Mouse (Mus musculus): ENCODE results near the gene Gm10985. TPM values are rescaled to one million over a fixed set of nuclear protein-coding genes. Genes with fewer than 3 reads are reported as not detected.

Gm10985 gene
- total and polyA plus RNA-seq, 2 experiments from 2014 or later = not detected

DNA sequence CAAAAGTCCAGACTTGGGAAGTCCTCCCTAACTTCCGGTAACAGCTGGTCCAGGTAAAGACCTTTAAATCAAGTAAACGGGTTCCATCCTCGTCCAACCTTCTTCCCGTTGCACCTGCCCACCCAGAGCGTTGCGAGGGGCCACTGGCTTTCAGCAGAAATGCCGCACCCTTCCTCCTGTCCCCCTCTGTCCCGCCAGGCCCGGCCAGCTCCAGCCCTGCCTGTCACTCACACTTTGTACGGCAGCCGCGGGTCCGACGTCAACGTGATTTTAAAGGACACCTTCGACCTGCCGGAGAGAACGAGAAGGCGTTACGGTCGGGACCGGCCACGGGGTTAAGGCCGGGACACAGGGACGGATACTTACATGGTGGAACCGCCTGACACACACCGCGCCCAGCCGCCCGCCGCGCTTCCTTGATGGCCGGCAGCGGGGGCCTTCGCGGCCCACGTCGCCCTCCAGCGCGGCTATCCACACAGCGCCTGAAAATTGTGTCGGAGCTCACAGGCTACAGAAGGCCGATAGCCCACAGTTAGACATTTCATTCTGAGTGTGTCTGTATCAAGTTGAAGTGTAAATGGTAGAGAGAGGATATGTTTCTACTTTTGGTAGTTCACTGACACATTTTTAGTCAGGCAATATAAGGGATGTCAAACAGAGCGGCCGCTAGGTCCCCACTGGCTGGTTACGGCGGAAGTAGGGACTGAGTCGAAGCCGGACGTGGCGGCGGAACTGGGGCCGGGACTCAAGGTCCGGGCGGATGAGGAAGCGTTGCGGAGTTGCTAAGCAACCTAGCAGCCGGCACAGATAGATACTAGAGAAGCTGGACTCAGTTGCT lies 18.7 kb downstream of the Gm10985 start, which contains the start of gene Ufm1:
Gene Ufm1, minus strand, starts transcription at position 448 of the 838 bp plus-strand sequence.
- H3K4me3 ChIP-seq (ENCODE audit: low read depth, low read length) = peak within 1 kb of the TSS; percentile 92
- H3K4me1 ChIP-seq (ENCODE audit: control insufficient read depth, insufficient read depth) = peaks cover 9% of the 10 kb centered on the region; the same call in 1 of the 2 replicates
- H3K9ac ChIP-seq (replicated peaks; ENCODE audit: low read depth, low read length) = peak within 1 kb of the TSS; percentile 90
- under 1% methylated on average over 58 of the region's 58 CpGs for WGBS
- H3K27ac ChIP-seq (ENCODE audit: low read depth) = peak within 1 kb of the TSS; percentile 77
- peaks cover 28% of the 10 kb centered on the region for H3K36me3 ChIP-seq (replicated peaks; ENCODE audit: control insufficient read depth, insufficient read depth, low read length)
- H3K27me3 ChIP-seq (ENCODE audit: control insufficient read depth, insufficient read depth, low read length) = no peaks in the 10 kb centered on the region
- H3K4me2 ChIP-seq (ENCODE audit: low read depth, low read length) = peak within 1 kb of the TSS; percentile 74
- H3K9me3 ChIP-seq (replicated peaks; ENCODE audit: control insufficient read depth, low read length) = no peaks in the 10 kb centered on the region
- TF ChIP-seq EP300 (IDR thresholded peaks at IDR 0.05; ENCODE audit: low read depth) (peak; percentile 82), CTCF (IDR thresholded peaks at IDR 0.05; ENCODE audit: low read depth) (no peak)
- peak; percentile 98 for DNase-seq (ENCODE audit: low spot score)
- ATAC-seq (ENCODE audit: insufficient read depth, low read depth) = peak; percentile 99

- Histone ChIP-seq H3K27me3 (ENCODE audit: control insufficient read depth, insufficient read depth, low read length) (no peaks in the 10 kb centered on the region), H3K27ac (ENCODE audit: low read depth) (no peak overlapping the region), H3K4me2 (ENCODE audit: low read depth, low read length) (no peak overlapping the region), H3K4me1 (ENCODE audit: control insufficient read depth, insufficient read depth) (no peaks in the 10 kb centered on the region), H3K9ac (replicated peaks; ENCODE audit: low read depth, low read length) (no peak overlapping the region), H3K4me3 (ENCODE audit: low read depth, low read length) (no peak overlapping the region), H3K36me3 (replicated peaks; ENCODE audit: control insufficient read depth, insufficient read depth, low read length) (no peaks in the 10 kb centered on the region), H3K9me3 (replicated peaks; ENCODE audit: control insufficient read depth, low read length) (no peaks in the 10 kb centered on the region)
- ATAC-seq (ENCODE audit: insufficient read depth, low read depth) (no peak), DNase-seq (ENCODE audit: low spot score) (no peak)
- 75% methylated on average over 4 of the region's 4 CpGs for WGBS
- TF ChIP-seq EP300 (IDR thresholded peaks at IDR 0.05; ENCODE audit: low read depth) = no peak
- no peak for TF ChIP-seq CTCF (IDR thresholded peaks at IDR 0.05; ENCODE audit: low read depth)
Measured at GRCm38 (mm10) chr3:53868212-53868611, 23.3 kb downstream of the Gm10985 start.

GRCm38 (mm10) chr3:53869263-53869662 lies 24.4 kb downstream of the Gm10985 start:
- H3K9ac ChIP-seq (replicated peaks; ENCODE audit: low read depth, low read length) = no peak overlapping the region
- H3K27me3 ChIP-seq (ENCODE audit: control insufficient read depth, insufficient read depth, low read length) = no peaks in the 10 kb centered on the region
- WGBS = 18% methylated on average over 1 of the region's 1 CpGs
- no peaks in the 10 kb centered on the region for H3K36me3 ChIP-seq (replicated peaks; ENCODE audit: control insufficient read depth, insufficient read depth, low read length)
- H3K9me3 ChIP-seq (replicated peaks; ENCODE audit: control insufficient read depth, low read length) = no peaks in the 10 kb centered on the region
- ATAC-seq (ENCODE audit: insufficient read depth, low read depth) (no peak), DNase-seq (ENCODE audit: low spot score) (no peak)
- no peaks in the 10 kb centered on the region for H3K4me1 ChIP-seq (ENCODE audit: control insufficient read depth, insufficient read depth)
- H3K27ac ChIP-seq (ENCODE audit: low read depth) = no peak overlapping the region
- H3K4me2 ChIP-seq (ENCODE audit: low read depth, low read length) = no peak overlapping the region
- no peak overlapping the region for H3K4me3 ChIP-seq (ENCODE audit: low read depth, low read length)
- TF ChIP-seq EP300 (IDR thresholded peaks at IDR 0.05; ENCODE audit: low read depth) (no peak), CTCF (IDR thresholded peaks at IDR 0.05; ENCODE audit: low read depth) (no peak)

DNA sequence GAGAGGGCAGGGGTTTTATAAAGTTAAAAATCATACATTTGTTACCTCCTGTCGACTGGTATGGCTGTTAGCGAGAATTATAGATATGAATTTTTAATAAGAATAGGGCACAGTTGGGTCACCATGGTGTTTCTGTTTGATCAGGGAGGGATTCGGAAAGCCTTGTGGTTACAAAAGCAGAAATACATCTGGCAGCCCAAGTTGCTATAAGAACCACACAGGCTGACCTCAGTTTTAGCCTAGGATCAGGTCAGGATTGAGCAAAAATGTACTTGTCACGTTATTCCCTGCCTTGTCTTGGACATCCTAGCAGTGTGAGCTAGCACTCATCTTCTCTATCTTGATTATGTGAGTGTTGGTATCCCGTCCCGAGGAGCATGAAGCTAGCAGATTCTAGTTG lies 25.6 kb downstream of the Gm10985 start:
- DNase-seq (ENCODE audit: low spot score) (no peak), ATAC-seq (ENCODE audit: insufficient read depth, low read depth) (no peak)
- H3K27ac ChIP-seq (ENCODE audit: low read depth) = no peak overlapping the region
- H3K4me3 ChIP-seq (ENCODE audit: low read depth, low read length) = no peak overlapping the region
- no peak overlapping the region for H3K9ac ChIP-seq (replicated peaks; ENCODE audit: low read depth, low read length)
- no peak for TF ChIP-seq EP300 (IDR thresholded peaks at IDR 0.05; ENCODE audit: low read depth)
- TF ChIP-seq CTCF (IDR thresholded peaks at IDR 0.05; ENCODE audit: low read depth) = no peak
- H3K4me2 ChIP-seq (ENCODE audit: low read depth, low read length) = no peak overlapping the region
- H3K27me3 ChIP-seq (ENCODE audit: control insufficient read depth, insufficient read depth, low read length) = no peaks in the 10 kb centered on the region
- H3K9me3 ChIP-seq (replicated peaks; ENCODE audit: control insufficient read depth, low read length) = no peaks in the 10 kb centered on the region
- no peaks in the 10 kb centered on the region for H3K36me3 ChIP-seq (replicated peaks; ENCODE audit: control insufficient read depth, insufficient read depth, low read length)
- no peaks in the 10 kb centered on the region for H3K4me1 ChIP-seq (ENCODE audit: control insufficient read depth, insufficient read depth)
- WGBS = 62% methylated on average over 6 of the region's 6 CpGs

DNA sequence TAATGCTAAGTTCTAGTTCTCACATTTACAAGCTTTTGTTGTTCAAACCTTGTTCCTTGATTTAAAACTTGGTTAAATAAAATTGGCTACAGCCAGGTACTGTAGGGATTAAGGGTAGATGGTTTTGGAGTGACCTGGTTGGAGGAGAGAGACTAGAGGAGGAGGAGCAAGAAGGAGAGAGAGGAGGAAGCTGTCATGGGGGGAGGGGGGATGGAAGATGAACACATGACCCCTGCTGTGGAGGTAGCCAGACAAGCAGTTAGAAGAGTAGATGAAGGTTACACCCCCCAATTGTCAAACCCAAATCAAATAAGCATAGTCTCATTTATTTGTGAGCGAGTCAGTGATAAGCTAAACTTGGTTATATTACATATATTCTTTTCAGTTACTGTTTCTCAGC lies 26.7 kb downstream of the Gm10985 start:
- DNase-seq (ENCODE audit: low spot score) = no peak
- Histone ChIP-seq H3K9me3 (replicated peaks; ENCODE audit: control insufficient read depth, low read length) (no peaks in the 10 kb centered on the region), H3K4me3 (ENCODE audit: low read depth, low read length) (no peak overlapping the region), H3K4me1 (ENCODE audit: control insufficient read depth, insufficient read depth) (no peaks in the 10 kb centered on the region), H3K9ac (replicated peaks; ENCODE audit: low read depth, low read length) (no peak overlapping the region), H3K27me3 (ENCODE audit: control insufficient read depth, insufficient read depth, low read length) (no peaks in the 10 kb centered on the region), H3K36me3 (replicated peaks; ENCODE audit: control insufficient read depth, insufficient read depth, low read length) (no peaks in the 10 kb centered on the region), H3K4me2 (ENCODE audit: low read depth, low read length) (no peak overlapping the region), H3K27ac (ENCODE audit: low read depth) (no peak overlapping the region)
- ATAC-seq (ENCODE audit: insufficient read depth, low read depth) = no peak
- 67% methylated on average over 1 of the region's 1 CpGs for WGBS
- no peak for TF ChIP-seq CTCF (IDR thresholded peaks at IDR 0.05; ENCODE audit: low read depth)
- no peak for TF ChIP-seq EP300 (IDR thresholded peaks at IDR 0.05; ENCODE audit: low read depth)
